In the genomic region with DNA sequence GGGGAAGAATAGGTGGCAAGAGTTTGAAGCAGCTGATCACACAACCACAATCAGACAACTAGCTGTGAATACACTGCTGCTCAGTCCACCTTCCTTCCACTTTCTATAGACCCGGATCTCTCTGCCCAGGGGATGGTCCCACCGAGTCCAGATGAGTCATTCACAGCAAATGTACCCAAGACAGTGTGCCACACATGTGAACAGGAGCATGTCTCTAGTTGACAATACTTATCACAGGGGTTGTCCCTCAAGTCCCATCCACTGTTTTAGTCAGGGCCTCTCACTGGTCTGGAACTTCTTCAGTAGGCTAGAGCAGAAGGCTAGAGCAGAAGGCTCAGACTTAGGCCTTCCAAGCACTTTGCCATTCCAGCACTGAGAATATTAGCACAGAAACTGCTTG, we compare ENCODE assay signal across 28 mouse cellular contexts.
"Had no signal": no experiment of that assay in that cellular context is flagged by ENCODE, and none has a peak within 500 bp of the region (broad histone marks: within the 10 kb centered on the region; RNA-seq: fewer than 3 reads in every experiment).

No protein-coding gene starts in this region.

- DNase-seq: cerebellum, adult 2 months; cerebellum, adult 8-10 months; cerebellum, adult 9-10 months; cerebellum, adult 9-11 months; cerebellum, postnatal 10 days; cerebellum, postnatal 14 days; cerebellum, postnatal 25 days; cerebellum, postnatal 36 days; embryo, embryonic 11 days; forebrain, postnatal 0 days; gastrocnemius, adult 2 months; gastrocnemius, postnatal 10 days; gastrocnemius, postnatal 14 days; gastrocnemius, postnatal 25 days; gastrocnemius, postnatal 36 days; heart, adult 2 months had no signal

- H3K4me2 ChIP-seq: embryonic facial prominence, embryonic 12.5 days; embryonic facial prominence, embryonic 13.5 days; embryonic facial prominence, embryonic 15.5 days; forebrain, embryonic 12.5 days; forebrain, embryonic 13.5 days; forebrain, embryonic 15.5 days had no signal

- H3K4me1 ChIP-seq: embryonic facial prominence, embryonic 10.5 days; embryonic facial prominence, embryonic 12.5 days; embryonic facial prominence, embryonic 15.5 days; forebrain, embryonic 10.5 days; forebrain, embryonic 12.5 days; heart, embryonic 10.5 days had no signal

- H3K9ac ChIP-seq: embryonic facial prominence, embryonic 12.5 days; embryonic facial prominence, embryonic 13.5 days; embryonic facial prominence, embryonic 15.5 days; forebrain, embryonic 12.5 days; forebrain, embryonic 13.5 days; forebrain, embryonic 15.5 days; forebrain, postnatal 0 days had no signal

- H3K4me3 ChIP-seq: embryonic facial prominence, embryonic 10.5 days; embryonic facial prominence, embryonic 12.5 days; embryonic facial prominence, embryonic 13.5 days; embryonic facial prominence, embryonic 15.5 days; erythroblast, embryonic 14.5 days; forebrain, embryonic 10.5 days; forebrain, embryonic 12.5 days; forebrain, embryonic 13.5 days; forebrain, embryonic 15.5 days; gastrocnemius, adult 2 months; heart, adult 2 months; heart, embryonic 10.5 days had no signal

- H3K9me3 ChIP-seq: embryonic facial prominence, embryonic 10.5 days; embryonic facial prominence, embryonic 12.5 days; embryonic facial prominence, embryonic 13.5 days; embryonic facial prominence, embryonic 15.5 days; forebrain, embryonic 10.5 days; forebrain, embryonic 12.5 days; forebrain, embryonic 13.5 days; forebrain, embryonic 15.5 days; heart, embryonic 10.5 days had no signal

- H3K27me3 ChIP-seq: embryonic facial prominence, embryonic 12.5 days; embryonic facial prominence, embryonic 13.5 days; embryonic facial prominence, embryonic 15.5 days; forebrain, embryonic 12.5 days; forebrain, embryonic 13.5 days; forebrain, embryonic 15.5 days had no signal

- ATAC-seq: forebrain, embryonic 13.5 days; forebrain, embryonic 14.5 days; forebrain, embryonic 15.5 days; forebrain, embryonic 16.5 days; forebrain, postnatal 0 days had no signal

- H3K27ac ChIP-seq: embryonic facial prominence, embryonic 10.5 days; embryonic facial prominence, embryonic 12.5 days; embryonic facial prominence, embryonic 13.5 days; embryonic facial prominence, embryonic 15.5 days; forebrain, embryonic 10.5 days; forebrain, embryonic 12.5 days; forebrain, embryonic 13.5 days; forebrain, embryonic 15.5 days; gastrocnemius, adult 2 months; heart, adult 2 months; heart, embryonic 10.5 days had no signal
